Mouse (Mus musculus) adrenal gland, postnatal 36 days (tissue): ENCODE measurements around the gene Ap5b1. TPM values are rescaled to one million over a fixed set of nuclear protein-coding genes. Genes with fewer than 3 reads are reported as not detected.

Experiments
- DNase-seq, 2 experiments: peaks; one replicate each; pipeline ENCODE4 v3.0.0; 2021; ENCODE audit warnings: mixed read lengths in 1 of 2
- total RNA-seq, 2 experiments: library from RNA; stranded (reverse); gene quantifications; 2 replicates each; pipeline ENCODE4 v1.2.3; 2021

The Ap5b1 gene
- total RNA-seq, 2 experiments from 2014 or later = 7.8 to 8.3 TPM

GRCm38 (mm10) chr19:5609547-5610404, 42.0 kb downstream of the Ap5b1 start, which contains the start of gene Kat5:
Kat5 (minus strand) TSS chr19:5610237.
- DNase-seq = peak; percentile 91 to 96

GRCm38 (mm10) chr19:5611973-5612372, 44.1 kb downstream of the Ap5b1 start:
- no peak for DNase-seq

- DNase-seq = no peak
These were observed 45.1 kb downstream of the Ap5b1 start for GRCm38 (mm10) chr19:5612762-5613411.

- no peak for DNase-seq
These were observed 47.1 kb downstream of the Ap5b1 start for GRCm38 (mm10) chr19:5614953-5615352.

GRCm38 (mm10) chr19:5620007-5620406, 52.2 kb downstream of the Ap5b1 start:
- no peak for DNase-seq

Other genes starting within 250 kb of the Ap5b1 start
- not detected for gene Catsper1, start 232.3 kb upstream of the Ap5b1 start, total RNA-seq
- 1 to 10 TPM; 2.1 to 2.5 TPM for gene Cst6, start 218.5 kb upstream of the Ap5b1 start, total RNA-seq
- 10 to 100 TPM; 24.4 to 26.1 TPM for gene Eif1ad, start 201.3 kb upstream of the Ap5b1 start, total RNA-seq
- 100 to 1,000 TPM; 152 to 165 TPM for gene Banf1, start 200.9 kb upstream of the Ap5b1 start, total RNA-seq
- gene Sart1, start 179.3 kb upstream of the Ap5b1 start, total RNA-seq = 10 to 100 TPM; 79.1 to 86.5 TPM
- not detected for gene Tsga10ip, start 165.5 kb upstream of the Ap5b1 start, total RNA-seq
- gene Drap1, start 143.0 kb upstream of the Ap5b1 start, total RNA-seq = 100 to 1,000 TPM; 250 to 263 TPM
- gene AI837181, start 142.9 kb upstream of the Ap5b1 start, total RNA-seq = 10 to 100 TPM; 43.7 to 50.6 TPM
- gene Fosl1, start 120.5 kb upstream of the Ap5b1 start, total RNA-seq = 1 to 10 TPM in 1 of 2 experiments, not detected in 1; 5.3 TPM
- 1 to 10 TPM; 7.9 to 8.3 TPM for gene Ccdc85b, start 110.1 kb upstream of the Ap5b1 start, total RNA-seq
- 10 to 100 TPM; 89.1 to 95.3 TPM for gene Fibp, start 107.4 kb upstream of the Ap5b1 start, total RNA-seq
- under 1 TPM in 1 of 2 experiments, not detected in 1; 0.26 TPM for gene Ctsw, start 99.5 kb upstream of the Ap5b1 start, total RNA-seq
- gene Efemp2, start 94.1 kb upstream of the Ap5b1 start, total RNA-seq = 10 to 100 TPM; 50.2 to 87.9 TPM
- gene Mus81, start 79.6 kb upstream of the Ap5b1 start, total RNA-seq = 10 to 100 TPM; 23.1 to 30.7 TPM
- 100 to 1,000 TPM; 659 to 740 TPM for gene Cfl1, start 77.6 kb upstream of the Ap5b1 start, total RNA-seq
- gene 1700020D05Rik, start 64.2 kb upstream of the Ap5b1 start, total RNA-seq = 1 to 10 TPM; 1.0 to 1.5 TPM
- 10 to 100 TPM; 11.1 to 12.1 TPM for gene Snx32, start 57.5 kb upstream of the Ap5b1 start, total RNA-seq
- not detected for gene Ovol1, start 7.4 kb upstream of the Ap5b1 start, total RNA-seq
- gene Rnaseh2c, start 33.8 kb downstream of the Ap5b1 start, total RNA-seq = 100 to 1,000 TPM; 124 to 139 TPM
- 10 to 100 TPM; 66.2 to 68.2 TPM for gene Kat5, start 42.2 kb downstream of the Ap5b1 start, total RNA-seq
- gene Rela, start 69.5 kb downstream of the Ap5b1 start, total RNA-seq = 10 to 100 TPM; 85.7 to 86.4 TPM
- 10 to 100 TPM; 40.5 to 57.2 TPM for gene Sipa1, start 95.7 kb downstream of the Ap5b1 start, total RNA-seq
- 10 to 100 TPM; 44.7 to 45.8 TPM for gene Map3k11, start 120.7 kb downstream of the Ap5b1 start, total RNA-seq
- gene Pcnx3, start 120.9 kb downstream of the Ap5b1 start, total RNA-seq = 100 to 1,000 TPM in 1 of 2 experiments, 10 to 100 TPM in 1; 89.5 to 108 TPM
- not detected for gene Kcnk7, start 136.3 kb downstream of the Ap5b1 start, total RNA-seq
- 10 to 100 TPM; 30.8 to 38.3 TPM for gene Ehbp1l1, start 158.3 kb downstream of the Ap5b1 start, total RNA-seq
- gene Fam89b, start 161.6 kb downstream of the Ap5b1 start, total RNA-seq = 10 to 100 TPM; 41.4 to 66.5 TPM
- 100 to 1,000 TPM; 222 to 305 TPM for gene Ltbp3, start 172.9 kb downstream of the Ap5b1 start, total RNA-seq
- 100 to 1,000 TPM; 103 to 107 TPM for gene Scyl1, start 203.4 kb downstream of the Ap5b1 start, total RNA-seq